ENCODE assay signal across 11 mouse cellular contexts in the genomic region with DNA sequence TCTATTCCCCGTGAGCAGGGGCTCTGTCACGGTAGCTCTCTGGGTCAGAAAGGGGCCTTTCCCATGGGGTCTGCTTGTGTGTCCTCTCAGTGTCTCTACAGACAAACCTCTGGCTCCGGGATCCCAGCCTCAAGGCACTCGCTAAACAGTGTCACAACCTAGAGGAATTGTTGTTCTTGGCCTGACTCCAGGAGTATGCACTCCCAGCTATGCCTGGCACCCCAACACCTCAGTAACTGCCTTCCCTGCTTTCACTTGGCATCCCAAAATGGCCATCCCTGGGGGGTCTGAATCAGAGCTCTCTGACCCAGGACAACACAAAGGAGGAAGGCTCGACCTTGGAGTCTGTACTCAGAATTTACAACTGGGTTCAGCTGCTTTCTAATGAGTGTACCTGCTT.
"Had no signal": no experiment of that assay in that cellular context is flagged by ENCODE, and none has a peak within 500 bp of the region (broad histone marks: within the 10 kb centered on the region; RNA-seq: fewer than 3 reads in every experiment).

No protein-coding gene starts in this region.

- ATAC-seq: midbrain, embryonic 16.5 days had no signal

- H3K36me3 ChIP-seq: limb, embryonic 10.5 days; lung, embryonic 15.5 days; midbrain, embryonic 12.5 days; neural tube, embryonic 13.5 days had no signal

- H3K4me3 ChIP-seq: left cerebral cortex, adult 2 months; limb, embryonic 10.5 days; lung, embryonic 15.5 days; midbrain, embryonic 12.5 days; neural tube, embryonic 13.5 days had no signal

- H3K4me1 ChIP-seq: lung, embryonic 15.5 days; midbrain, embryonic 12.5 days had no signal

- H3K9ac ChIP-seq: lung, embryonic 15.5 days; midbrain, embryonic 12.5 days; neural tube, embryonic 13.5 days had no signal

- DNase-seq: kidney, adult 18-20 months; kidney, postnatal 25 days; right cerebral cortex, postnatal 14 days; thymus, postnatal 4 days had no signal

- H3K9me3 ChIP-seq: limb, embryonic 10.5 days; lung, embryonic 15.5 days; midbrain, embryonic 12.5 days had no signal

- H3K27me3 ChIP-seq: lung, embryonic 15.5 days; midbrain, embryonic 12.5 days; neural tube, embryonic 13.5 days had no signal

- H3K27ac ChIP-seq: left cerebral cortex, adult 2 months; limb, embryonic 10.5 days; lung, embryonic 15.5 days; midbrain, embryonic 12.5 days; neural tube, embryonic 13.5 days had no signal

- H3K4me2 ChIP-seq: liver, embryonic 11.5 days; lung, embryonic 15.5 days; midbrain, embryonic 12.5 days; neural tube, embryonic 13.5 days had no signal
